Mouse (Mus musculus): ENCODE results near the gene Hnrnpf.

Gene Hnrnpf

GRCm38 (mm10) chr6:117892386-117892785 is 7.7 kb upstream of the Hnrnpf start:
- no peak for DNase-seq

GRCm38 (mm10) chr6:117893435-117893834 is 6.7 kb upstream of the Hnrnpf start:
- no peak for DNase-seq

- DNase-seq = no peak
Observed at GRCm38 (mm10) chr6:117897800-117898199, 2.3 kb upstream of the Hnrnpf start.

DNA sequence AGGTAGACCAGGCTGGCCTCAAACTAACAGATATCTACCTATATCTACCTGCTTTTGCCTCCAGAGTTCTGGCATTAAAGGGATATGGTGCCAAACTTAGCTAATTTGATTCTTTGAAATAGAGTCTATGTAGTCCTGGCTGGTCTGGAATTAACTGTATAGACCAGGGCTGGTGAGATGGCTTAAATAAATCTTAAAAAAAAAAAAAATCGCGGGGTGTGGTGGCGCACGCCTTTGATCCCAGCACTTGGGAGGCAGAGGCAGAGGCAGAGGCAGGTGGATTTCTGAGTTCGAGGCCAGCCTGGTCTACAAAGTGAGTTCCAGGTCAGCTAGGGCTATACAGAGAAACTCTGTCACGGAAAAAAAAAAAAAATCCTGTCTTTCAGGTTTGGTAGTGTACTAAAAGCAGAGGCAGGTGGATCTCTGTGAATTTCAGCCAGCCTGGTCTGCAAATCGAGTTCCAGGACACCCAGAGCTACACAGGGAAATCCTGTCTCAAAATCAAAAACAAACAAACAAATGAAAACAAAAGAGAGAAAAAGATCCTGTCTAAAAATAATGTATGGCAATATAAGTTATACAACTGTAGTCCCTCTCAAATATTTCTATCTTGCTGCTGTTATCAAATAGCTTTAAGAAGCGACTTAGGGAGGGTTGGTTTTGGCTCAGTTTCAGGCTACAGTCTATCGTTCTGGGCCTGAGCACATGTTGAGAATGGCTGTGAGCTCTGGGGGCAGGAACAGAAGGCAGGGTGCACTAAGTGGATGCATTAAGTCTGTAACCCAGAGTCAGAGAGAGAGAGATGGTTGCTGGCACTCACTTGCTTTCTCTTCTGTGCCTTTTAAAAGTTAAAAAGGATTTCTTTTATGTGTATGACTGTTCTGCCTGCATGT is 1.6 kb downstream of the Hnrnpf start:
- DNase-seq = no peak

DNA sequence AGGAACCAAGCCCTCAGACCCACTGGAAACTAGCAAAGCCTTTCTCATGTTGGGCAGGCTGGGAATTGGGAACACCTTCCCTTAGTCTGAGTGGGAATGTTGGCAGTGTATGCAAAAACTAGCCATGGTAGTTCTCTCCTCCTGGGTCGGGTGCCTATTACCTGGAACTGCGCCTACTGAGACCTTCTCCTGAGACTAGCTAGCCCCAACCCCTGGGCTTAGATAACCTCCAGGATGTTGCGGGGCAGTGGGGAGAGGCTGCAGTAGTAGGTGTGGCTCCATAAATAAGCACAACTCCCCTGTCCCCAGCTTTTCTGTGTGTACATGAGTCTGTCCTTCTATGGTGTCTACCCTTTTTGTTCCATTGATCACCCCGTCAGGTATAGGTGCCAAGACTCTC is 2.4 kb downstream of the Hnrnpf start:
- DNase-seq = no peak

- DNase-seq = no peak
Observed at GRCm38 (mm10) chr6:117903836-117904235, 3.7 kb downstream of the Hnrnpf start.

GRCm38 (mm10) chr6:117905260-117905930 is 5.3 kb downstream of the Hnrnpf start:
- peak; percentile 32 for DNase-seq

DNA sequence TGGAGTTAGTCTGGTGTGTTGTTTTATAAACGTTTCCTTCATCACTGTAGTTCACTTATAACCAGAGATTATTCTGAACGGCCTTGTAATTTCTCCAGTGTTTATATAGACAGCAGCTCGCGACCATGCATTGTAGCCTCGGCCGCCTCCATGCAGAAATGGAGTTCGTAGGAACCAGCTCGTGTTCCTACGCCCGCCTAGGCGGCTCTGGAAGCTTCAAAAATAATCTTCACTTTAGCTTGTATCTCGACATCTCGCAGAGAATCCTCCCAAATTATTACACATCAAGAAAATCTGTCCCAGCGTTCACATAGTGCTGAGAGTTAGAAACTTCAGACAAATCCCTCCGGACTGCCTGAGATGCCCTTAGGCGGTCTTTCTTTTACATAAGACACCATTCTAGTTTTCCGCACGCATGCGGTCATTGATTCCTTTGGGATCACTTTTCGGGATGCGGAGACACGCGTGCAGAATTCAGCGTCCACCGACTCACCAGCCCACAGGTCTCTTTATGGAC is 5.9 kb downstream of the Hnrnpf start:
- no peak for DNase-seq

- peak; percentile 98 for DNase-seq
Observed at GRCm38 (mm10) chr6:117906590-117907271, 6.6 kb downstream of the Hnrnpf start.

GRCm38 (mm10) chr6:117907301-117907978 is 7.3 kb downstream of the Hnrnpf start:
- peak; percentile 71 for DNase-seq

DNA sequence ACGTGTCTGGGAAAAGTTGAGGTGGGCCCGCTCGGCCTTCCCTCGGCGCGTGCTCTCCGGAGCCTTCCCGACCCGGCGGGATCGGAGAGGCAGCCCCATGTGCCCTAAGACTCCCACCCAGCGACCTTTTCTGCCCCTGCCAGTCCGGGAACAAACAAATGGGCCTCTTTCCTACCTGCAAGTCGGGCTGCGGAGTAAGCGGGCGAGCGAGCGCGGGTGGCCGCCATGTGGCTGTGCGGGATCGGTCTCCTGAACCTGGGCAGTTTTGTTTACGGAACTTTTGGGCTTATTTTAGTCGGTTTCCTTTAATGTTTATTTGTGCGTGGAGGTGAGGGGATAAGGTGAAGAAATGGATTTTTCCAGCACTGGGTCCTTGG is 7.8 kb downstream of the Hnrnpf start:
- DNase-seq = no peak

- no peak for DNase-seq
Observed at GRCm38 (mm10) chr6:117908424-117908900, 8.3 kb downstream of the Hnrnpf start.

GRCm38 (mm10) chr6:117910120-117910661 is 10.1 kb downstream of the Hnrnpf start:
- DNase-seq = no peak

DNA sequence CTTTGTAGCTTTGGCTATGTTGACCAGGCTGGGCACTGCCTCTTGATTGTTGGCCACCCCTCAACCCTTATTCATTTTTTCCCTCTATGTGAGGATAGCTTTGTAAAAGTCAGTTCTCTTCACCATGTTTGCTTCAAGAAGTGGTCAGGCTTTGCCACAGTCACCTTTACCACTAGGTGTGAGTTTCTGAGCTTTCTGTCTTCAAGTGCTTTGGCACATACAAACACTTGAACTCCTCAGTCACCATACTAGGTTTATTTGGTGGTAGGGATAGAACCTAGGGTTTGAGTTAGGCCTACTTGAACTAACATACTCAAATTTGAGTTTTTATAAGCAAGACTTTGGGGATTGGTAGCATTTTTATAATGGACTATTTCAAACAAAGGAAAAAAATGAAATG is 14.4 kb downstream of the Hnrnpf start:
- no peak for DNase-seq

DNA sequence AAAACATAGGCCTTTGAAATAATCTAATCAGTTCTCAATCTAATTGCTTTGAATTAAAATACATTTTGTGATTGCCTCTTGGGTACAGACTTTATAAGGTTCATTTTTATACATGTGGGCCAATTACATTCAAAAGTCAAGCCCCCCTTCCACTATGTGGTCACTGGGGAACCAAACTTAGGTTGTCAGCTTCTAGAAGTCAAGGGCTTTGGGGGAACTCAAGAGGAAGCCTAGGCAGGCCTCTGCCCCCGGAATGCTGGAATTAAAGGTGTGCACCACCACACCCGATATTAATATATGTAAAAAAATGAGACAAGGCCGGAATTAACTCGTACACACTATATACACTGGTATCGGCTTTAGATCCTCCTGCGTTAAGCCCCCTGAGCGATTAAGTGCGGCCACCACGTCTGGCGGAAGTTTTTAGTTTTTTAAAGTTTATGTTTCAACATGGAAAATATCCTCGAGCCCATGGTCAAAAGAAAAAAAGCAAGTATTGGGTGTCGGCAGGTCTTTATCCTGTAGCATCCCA is 16.1 kb downstream of the Hnrnpf start:
- DNase-seq = no peak

GRCm38 (mm10) chr6:117916737-117917426 is 16.8 kb downstream of the Hnrnpf start:
- DNase-seq = peak; percentile 78

- DNase-seq = peak; percentile 51
Observed at GRCm38 (mm10) chr6:117917576-117917975, 17.5 kb downstream of the Hnrnpf start.

DNA sequence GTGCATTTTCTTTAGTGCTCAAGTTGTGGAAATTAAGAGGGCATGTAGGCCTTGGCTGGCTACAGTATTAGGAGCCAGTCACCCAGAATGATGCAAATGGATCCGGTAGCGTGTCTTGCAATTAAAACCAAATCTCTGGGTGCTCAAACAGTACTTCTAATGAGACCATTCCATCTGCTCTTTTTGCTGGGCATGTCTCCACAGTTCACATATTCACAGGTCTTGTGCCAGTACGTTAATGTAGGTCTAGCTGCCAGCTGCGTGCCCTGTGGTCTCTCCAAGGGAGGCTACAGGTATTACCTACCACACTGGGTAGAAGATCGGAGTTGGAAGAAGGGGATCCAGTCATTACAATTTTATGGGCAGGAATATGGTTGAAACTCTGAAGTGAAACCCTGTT is 17.9 kb downstream of the Hnrnpf start:
- no peak for DNase-seq

GRCm38 (mm10) chr6:117920659-117921640 is 20.8 kb downstream of the Hnrnpf start:
- no peak for DNase-seq

DNA sequence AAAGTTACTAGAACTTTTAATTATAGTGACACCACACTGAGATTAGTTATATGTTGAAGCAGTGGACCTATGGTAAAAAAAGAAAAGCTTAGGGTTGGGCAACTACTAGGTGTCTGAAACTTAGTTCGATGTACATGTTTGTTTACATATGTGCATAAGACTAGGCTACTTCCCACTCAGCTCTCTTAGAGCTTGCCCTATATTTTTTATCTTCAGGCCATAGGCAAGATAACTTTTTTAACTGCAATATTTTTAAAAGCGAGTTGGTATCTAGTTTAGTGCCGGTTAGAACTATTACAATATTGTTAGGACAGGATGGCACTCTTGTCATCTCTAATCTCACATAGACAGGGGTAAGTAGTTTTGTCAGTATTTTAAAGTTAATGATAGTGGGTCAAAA is 21.9 kb downstream of the Hnrnpf start:
- no peak for DNase-seq
